Mouse (Mus musculus) E14TG2a.4 (cell line): ENCODE results near the gene Wnt9b.

ENCODE experiments used
- CTCF ChIP-seq: conservative IDR thresholded peaks from 2 replicates; pipeline ENCODE4 v1.5.1; 2014; ENCODE audit warnings: low read length
- NANOG ChIP-seq: IDR thresholded peaks from 2 replicates; pipeline ENCODE4 v1.6.1; 2014; ENCODE audit warnings: borderline replicate concordance, low read length, mixed read lengths
- POU5F1 ChIP-seq: IDR thresholded peaks from 2 replicates; pipeline ENCODE4 v1.6.1; 2014; ENCODE audit warnings: low read length, borderline replicate concordance

DNA sequence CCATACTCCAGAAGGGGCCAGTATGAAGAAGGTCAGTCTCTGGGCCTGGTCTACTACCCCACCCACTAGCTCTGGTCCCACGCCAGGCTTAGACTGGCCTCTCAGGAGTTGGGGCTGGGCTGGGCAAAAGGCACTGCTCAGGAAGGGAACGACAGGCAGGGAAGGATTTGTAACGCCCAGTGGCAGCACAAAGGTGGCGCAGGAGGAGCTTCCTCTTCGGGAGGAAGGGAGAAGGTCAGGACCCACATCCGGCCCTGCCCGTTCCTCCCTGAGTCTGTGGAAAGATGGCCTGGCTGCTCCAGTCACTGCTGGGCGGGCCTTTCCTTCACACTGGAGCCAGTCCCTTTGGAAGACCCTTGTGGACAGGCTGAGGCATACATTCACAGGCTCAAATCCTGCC, 42.6 kb downstream of the Wnt9b start:
- TF ChIP-seq CTCF, result no peak
- TF ChIP-seq NANOG, result no peak
- no peak for TF ChIP-seq POU5F1
